ENCODE assay signal across 13 mouse cellular contexts in the genomic region with DNA sequence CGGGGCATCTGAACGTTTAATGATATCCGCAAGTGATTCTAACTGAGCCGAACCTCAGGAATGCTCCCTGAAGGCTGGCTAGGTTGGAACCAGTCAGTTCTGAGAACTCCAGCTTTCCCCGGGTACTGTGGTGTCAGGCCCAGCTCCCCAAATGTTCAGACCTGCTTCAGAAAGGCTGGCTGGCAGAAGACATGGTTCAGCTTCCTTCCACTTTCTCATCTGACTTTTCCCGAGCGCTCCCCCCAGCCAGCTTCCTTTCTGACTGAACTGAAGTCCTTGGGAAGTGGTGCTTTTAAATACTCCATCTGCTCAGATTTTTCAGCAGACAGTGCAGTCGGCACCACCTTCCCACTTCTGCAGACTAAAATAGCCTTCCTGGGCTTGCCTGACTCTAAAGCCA. TPM values are rescaled to one million over a fixed set of nuclear protein-coding genes. Genes with fewer than 3 reads are reported as not detected.
DNase-seq lines count a peak whose midpoint lies in the region; TF ChIP-seq lines count a peak whose summit lies in the region.
"Had no signal": no experiment of that assay in that cellular context is flagged by ENCODE, and none has a peak within 500 bp of the region (broad histone marks: within the 10 kb centered on the region; RNA-seq: fewer than 3 reads in every experiment).

No protein-coding gene starts in this region.

- intact Hi-C loops in left cerebral cortex, postnatal 25 days (cut with DNase I): loop anchor here (2.0 to 5.0 kb wide), 3 partner anchors 41 to 255 kb away; no protein-coding TSS in a partner anchor
- intact Hi-C loops in gastrocnemius, adult 2 months (cut with DNase I): no loop called here

- H3K27ac ChIP-seq in gastrocnemius, adult 2 months: no peak overlapping the region
- H3K27ac ChIP-seq: embryonic facial prominence, embryonic 15.5 days; liver, embryonic 15.5 days; neural tube, embryonic 13.5 days had no signal

- H3K4me3 ChIP-seq in gastrocnemius, adult 2 months: no peak overlapping the region
- H3K4me3 ChIP-seq: embryonic facial prominence, embryonic 15.5 days; liver, embryonic 15.5 days; neural tube, embryonic 13.5 days had no signal

- peak; percentile 87 for DNase-seq in heart, adult 11 months
- DNase-seq in heart, adult 9 months (ENCODE audit: low spot score in 2 of 2): no peak
- DNase-seq in layer of hippocampus, adult 8-10 months (ENCODE audit: low spot score in 2 of 2): peak; percentile 42 to 61
- DNase-seq in layer of hippocampus, adult 9-10 months (ENCODE audit: low spot score): no peak
- DNase-seq in left cerebral cortex, postnatal 25 days (ENCODE audit: low spot score in 2 of 2): peak; percentile 65 to 94
- peak; percentile 64 for DNase-seq in right cerebral cortex, postnatal 25 days
- DNase-seq in adrenal gland, postnatal 10 days: no peak
- no peak for DNase-seq in gastrocnemius, adult 2 months
- DNase-seq: cerebellum, adult 9-10 months; midbrain, embryonic 14.5 days had no signal

- no peak for TF ChIP-seq CTCF in gastrocnemius, adult 2 months (IDR thresholded peaks at IDR 0.05)

RNA-seq across cellular contexts. Expression of a gene that starts 6.2 kb away (rescaled TPM):
- total RNA-seq in layer of hippocampus, adult 8-10 months (2022): 10 to 100 TPM; 55.7 to 63.8 (median 58.6) TPM
- 10 to 100 TPM; 36.8 to 39.8 TPM for total RNA-seq in left cerebral cortex, postnatal 25 days (2021)
- 10 to 100 TPM; 10.1 to 10.4 TPM for total RNA-seq in adrenal gland, postnatal 10 days (2021)
- total RNA-seq in gastrocnemius, adult 2 months (2021): 1 to 10 TPM; 1.2 to 1.8 TPM

Comparison
In these comparisons a context has a peak if more than half of its experiments do, and no peak if none do; other contexts are left out.
1. DNase-seq: peak in heart, adult 11 months (single experiment), layer of hippocampus, adult 8-10 months (2 of 2), left cerebral cortex, postnatal 25 days (2 of 2) and right cerebral cortex, postnatal 25 days (single experiment); none in heart, adult 9 months (0 of 2), layer of hippocampus, adult 9-10 months (single experiment), adrenal gland, postnatal 10 days (single experiment) and gastrocnemius, adult 2 months (single experiment).